Mouse (Mus musculus) liver (tissue): Measurements from ENCODE around the gene Chga.

Source experiments
- DNase-seq: peaks from one replicate; pipeline ENCODE4 v3.0.0-alpha.2; 2020; ENCODE audit warnings: mixed read lengths

Gene Chga

DNA sequence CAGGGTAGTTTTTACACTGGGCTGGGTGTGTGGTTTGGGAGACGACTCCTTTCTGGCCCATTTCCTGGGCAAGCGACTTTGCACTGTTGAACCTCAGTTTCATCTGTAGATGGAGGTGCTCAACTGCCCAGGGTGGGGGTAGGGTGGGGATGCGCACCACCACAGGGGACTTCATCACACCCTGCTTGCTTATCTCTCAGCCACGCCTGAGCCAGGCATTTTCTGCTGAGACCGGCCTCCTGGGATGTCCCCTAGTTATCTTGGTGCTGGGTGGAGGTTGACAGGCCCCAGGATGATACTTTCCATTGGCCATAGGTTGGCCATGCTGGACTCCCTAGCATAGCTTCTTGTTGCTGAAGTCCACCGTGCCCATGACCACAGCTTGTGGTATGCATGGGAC, 10.3 kb downstream of the Chga start:
- DNase-seq: peak; percentile 71

DNA sequence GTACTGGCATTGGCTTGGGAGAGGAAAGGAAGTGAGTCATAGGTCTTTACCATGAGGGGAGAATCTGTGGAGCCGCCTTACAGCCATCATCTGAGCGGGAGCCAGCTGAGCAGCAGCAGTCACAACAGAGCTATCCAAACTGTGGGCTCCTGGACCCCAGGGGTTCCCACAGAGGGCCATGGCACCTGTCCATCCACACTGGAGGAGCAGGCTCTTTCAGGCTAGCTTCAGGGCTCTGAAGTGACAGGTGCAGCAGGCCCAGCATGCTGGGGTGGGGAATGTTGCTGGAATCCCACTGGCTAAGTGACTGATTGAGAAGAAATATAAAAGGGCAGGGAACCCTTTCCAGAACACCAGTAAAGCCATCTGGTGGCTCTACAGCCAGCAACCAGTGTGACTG, 12.2 kb downstream of the Chga start:
- no peak for DNase-seq

DNA sequence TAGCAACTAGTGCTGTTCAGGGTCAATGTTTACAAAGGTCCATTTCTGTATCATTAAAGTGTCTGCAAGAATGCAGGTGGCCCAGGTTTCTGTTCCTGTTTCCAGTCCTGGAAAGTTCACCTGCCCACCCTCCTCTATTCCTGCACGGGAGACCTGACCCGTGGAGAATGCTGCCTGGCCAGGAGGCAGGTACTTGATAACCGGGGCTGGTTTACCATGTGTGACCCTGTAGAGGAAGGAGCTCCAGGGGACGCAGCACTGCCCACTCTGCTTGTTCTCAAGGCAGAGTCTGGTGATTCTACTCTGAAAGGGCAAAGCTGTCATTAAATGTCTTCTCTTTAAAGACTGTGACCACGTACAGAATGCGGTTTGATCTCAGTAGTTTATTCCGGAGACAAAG, 13.4 kb downstream of the Chga start:
- no peak for DNase-seq

DNA sequence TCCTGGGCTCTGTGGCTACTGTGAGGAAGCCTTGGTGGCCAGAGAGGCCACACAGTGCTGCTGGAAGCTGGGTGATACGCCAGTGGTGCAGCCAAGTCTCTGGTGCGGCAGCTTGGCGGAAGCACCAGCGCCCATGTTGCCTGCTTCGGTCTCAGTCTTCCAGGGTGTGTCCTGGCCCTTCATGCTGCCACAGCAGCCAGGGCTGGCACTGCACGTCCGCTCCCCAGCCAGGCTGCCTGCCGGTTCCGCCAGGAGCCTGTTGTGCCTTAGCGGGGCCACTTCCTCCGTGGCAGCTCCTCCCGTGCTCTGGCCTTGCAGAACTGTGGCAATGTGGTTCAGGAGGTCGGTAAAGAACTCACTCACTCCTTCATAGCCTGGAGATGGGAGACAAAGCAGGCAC, 15.3 kb downstream of the Chga start:
- no peak for DNase-seq

DNA sequence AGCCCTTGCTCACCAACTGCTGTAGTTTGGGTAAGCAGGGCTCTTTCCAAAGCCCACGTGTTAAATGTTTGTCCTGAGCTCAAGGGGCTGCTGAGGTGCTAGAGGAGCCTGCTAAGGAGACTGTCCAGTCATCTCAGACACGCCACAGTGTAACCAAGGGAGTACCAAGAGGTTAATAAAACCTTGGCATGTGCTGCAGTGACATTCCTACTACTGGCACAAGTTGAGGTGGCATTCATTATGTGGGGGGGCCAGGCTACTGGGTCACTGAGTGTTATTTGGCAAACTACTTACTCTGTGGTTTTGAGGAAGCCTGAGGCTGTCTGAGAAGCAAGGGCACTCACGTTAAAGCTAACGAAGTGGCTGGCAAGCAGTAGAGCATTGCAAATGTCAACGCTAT, 16.0 kb downstream of the Chga start:
- no peak for DNase-seq

DNA sequence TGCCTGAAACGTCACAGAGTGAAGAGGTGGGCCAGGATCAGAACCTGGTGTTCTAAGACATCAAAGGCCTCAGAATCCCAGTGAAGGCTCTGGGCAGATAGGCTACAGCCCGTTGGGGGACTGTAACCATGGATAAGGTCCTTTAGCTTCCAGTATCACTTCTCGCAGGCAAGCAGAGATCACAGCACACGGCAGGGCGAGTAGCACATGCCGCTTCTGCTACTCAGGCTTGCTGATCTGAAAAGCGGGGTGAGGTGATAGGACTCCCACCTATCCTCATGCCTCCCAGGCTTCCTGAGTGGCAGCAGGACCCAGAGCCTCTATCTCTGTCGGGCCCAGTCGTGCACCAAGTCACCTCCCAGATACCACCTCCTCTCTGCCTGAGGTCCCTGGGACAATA, 16.9 kb downstream of the Chga start:
- no peak for DNase-seq

DNA sequence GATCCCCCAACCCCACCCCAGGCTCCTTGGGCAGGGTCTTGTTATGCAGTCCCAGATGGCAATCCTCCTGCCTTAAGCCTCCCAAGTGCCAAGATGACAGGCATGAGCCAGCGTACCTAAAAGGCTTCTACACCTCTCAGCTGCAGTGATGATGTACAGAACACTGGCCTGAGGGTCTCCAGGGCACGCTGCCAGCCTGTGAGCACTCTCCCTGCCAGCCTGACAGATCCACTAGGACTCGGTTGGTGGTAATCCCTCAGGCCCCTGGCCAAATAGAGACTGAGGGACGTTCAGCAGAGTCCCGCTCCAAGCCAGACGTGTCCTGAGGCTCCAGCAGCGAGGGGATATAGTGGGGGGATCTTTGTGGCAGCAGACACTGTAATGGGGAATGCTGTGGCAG, 18.3 kb downstream of the Chga start:
- DNase-seq: no peak

DNA sequence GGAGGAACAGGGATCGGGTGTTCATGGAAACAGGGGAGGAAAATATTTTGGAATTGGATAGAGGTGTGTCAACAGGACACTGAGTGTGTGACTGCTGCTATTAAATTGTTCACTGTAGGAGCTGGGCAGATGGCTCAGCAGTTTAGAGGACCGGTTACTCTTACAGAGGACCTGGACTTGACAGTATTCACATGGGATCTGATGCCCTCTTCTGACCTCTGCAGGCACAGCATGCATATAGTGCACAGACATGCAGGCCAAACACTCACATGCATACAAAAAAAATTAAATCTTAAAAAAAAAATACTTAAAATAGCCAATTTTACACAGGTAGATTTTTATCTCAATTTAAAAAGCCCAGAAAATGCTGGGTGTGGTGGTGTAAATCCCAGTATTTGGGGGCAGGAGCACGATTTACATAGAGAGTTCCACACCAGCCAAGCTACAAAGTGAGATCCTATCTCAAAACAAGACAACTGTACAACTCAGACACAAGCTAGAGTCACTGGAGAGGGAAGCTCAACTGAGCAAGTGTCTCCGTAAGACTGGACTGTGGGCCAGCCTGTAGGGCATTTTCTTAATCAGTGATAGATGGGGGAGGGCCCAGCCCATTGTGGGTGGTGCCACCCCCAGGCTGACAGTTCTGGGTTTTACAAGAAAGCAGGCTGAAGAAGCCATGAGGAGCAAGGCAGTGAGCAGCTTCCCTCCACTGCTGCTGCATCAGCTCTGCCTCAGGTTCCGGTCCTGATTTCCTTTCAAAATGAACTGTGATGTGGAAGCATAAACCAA, 21.0 kb downstream of the Chga start:
- DNase-seq: peak; percentile 18

DNA sequence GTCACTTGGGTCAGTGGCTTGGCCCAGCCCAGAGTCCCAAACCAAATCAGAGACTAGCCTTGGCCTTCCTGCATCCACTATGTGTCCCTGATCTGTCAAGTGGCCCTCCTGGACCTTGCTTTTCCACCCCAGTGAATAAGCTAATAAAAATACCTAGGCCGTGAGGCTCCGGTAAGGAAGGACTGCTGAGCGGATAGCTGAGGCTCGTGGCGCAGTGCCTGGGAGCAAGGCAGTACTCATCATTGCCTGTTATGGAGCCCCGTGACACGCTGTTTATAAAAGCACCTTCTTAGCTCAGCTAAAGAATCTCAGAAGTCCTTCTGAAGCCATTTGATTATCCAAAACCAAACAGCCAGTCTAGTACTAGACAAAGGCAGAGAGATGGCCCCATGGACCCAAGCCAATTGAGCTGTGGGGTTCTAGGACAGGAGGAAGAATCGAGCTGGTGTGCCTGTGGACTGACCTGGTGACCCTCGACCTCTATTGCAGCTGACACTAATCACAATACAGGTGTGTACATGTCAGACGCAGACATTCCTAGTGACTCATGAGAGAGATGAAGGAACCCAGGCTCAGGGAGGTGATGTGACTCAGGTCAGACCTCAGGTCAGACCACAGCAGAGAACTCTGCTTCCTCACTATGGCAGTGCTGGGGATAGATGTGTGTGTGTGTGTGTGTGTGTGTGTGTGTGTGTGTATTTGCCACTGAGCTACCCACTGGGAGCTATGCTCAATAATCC, 22.1 kb downstream of the Chga start:
- DNase-seq: no peak

DNA sequence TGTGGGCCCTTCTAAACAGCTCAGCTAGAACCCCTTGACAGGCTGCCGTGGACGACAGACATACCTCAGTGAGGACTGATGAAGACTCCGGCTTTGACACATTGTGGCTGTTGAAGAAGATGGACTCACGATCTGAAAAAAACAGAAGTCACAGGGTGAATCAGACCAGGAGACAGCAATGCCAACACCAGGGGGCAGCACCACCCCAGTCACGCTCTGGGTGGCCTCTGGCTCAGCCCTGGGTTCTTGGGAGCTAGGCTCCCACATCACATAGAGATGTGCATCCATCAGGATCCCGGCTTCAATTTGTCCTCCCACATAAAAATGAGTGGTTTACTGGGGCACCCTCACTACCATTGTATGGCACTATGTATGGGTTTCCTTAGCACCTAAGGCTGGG, 24.3 kb downstream of the Chga start:
- peak; percentile 69 for DNase-seq

DNA sequence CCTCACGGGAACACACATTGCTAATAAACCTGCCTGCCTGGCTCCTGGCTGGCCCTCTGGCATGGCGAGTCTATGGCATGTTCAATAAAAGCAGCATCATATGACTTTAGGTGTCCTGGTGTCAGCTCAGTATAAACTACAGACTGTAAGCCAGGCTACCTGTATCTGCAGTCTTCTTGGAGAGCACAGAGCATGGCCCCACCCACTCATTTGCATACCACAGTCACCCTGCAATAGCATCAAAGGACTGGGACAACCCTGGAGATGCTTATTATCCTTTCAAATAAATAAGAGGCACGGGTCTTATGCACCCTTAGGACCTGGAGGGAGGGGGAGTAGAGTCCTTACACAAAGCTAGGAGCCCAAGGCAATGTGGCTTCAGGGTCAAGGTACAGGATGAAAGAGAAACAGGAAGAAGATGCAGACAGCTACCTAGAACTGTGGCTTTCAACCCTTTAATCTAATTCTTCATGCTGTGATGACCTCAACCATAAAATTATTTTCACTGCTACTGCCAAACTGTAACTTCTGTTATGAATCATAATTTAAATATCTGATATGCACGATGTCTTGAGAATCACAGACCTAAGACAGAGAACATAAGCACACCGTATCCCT, 26.9 kb downstream of the Chga start:
- no peak for DNase-seq

DNA sequence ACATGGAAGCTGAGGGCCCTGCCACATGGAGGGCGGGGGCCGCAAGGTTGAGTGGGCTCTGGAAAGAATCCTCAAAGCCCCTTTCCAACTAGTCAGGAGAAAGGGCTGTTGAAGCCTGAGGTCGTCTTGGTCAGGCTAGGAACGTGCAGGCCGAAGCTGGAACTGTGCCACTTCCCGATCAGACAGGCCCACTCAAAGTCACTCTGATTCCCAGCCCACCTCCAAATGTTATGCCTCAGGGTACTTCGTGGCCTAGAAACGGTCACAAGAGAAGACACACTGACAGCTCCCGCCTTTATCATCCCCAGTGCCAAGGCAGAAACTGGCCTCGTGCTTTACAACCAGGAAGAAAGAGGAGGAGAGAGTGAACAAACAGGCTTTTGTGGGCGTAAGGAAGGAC, 27.7 kb downstream of the Chga start:
- DNase-seq: no peak

DNA sequence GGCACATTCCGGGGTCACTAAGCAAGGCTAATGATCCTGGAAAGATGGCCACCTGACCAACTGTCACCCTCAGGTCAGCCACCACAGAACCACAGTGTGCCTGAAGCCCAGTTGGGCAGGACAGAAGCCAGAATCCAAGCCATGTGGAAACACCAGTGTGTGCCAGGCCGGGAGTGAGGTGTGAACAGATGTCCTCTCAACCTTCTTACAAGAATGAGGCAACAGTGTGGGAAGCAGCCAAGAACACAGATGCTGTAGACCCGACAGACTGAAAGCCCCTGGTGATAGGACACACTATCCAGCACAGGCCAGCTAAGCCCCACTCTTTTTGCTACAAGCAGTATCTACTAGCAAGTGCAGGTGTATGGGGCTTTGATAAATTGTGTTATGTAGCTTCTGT, 30.6 kb downstream of the Chga start:
- DNase-seq: no peak

DNA sequence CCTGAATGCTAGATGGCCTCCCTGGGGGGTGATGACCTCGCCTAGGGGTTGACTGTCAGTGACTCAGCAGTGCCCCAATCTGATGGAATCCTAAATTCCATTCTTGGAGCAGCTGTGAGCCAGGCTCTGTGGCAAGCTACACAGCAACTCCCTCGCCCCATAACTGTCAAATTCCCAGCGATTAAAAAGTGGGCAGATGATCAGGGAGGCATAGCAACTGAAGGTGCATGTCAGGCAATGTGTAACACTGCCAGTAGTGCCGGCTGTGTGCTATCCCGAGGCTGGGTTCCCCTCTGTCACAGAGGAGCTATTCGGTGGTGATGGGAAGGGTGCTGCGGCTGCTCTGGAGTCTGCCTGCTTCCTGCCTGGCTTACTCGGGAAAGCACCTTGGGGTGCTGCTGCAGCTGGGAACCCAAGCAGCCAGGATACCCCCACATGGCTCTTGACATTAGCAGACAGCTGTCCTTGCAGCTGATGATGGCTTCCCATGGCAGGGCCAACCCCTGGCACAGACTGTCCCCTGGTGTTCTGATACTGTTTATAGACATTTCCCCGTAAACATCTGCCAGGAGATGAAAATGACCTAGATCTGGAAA, 31.6 kb downstream of the Chga start:
- DNase-seq: no peak

DNA sequence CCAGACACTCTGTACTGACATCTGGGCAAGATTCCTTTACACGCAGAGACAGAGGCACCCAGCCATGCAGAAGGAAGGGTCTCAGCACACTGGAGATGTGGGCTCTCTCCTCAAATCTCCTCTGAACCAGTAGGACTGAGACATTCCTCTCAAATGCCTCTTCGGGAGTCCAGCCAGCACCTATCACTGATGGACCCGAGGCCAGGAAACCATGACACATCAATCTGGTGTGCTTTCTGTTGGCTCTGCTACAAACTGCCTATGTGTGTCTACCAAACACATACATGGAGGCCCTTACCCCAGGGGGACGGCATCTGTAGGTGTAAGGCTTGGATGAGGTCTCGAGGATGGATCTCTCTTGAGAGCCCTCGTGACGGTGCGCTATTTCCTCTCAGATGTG, 32.3 kb downstream of the Chga start:
- no peak for DNase-seq

DNA sequence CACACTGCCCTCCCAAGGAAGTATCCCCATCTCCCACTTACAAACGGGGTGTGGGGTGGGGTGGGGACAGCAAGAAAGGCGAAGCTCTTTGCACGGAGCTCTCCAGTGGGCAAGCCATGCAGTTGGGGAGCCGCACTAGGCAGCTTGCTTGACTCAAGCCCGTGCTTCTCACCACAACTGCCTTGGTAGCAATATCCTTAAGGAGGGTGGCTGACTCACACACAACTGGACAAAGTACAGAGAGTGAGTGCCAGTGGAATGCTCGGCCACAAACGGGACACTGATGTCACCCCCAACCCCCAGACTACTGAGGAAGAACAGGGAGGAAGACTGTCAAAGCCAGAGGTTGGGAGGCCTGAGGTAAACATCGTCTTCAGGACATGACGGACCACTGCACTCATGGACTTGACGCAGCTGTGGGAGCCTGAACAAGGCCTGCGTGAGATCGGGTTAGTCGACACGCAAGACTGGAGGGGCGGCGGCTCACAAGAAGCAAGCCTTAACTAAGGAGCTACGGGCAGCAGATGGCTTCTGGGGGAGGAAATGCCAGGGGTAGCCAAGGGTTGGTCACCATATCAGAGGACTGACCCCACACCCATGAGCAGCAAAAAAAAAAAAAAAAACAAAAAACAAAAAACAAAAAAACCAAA, 36.1 kb downstream of the Chga start:
- DNase-seq: no peak

DNA sequence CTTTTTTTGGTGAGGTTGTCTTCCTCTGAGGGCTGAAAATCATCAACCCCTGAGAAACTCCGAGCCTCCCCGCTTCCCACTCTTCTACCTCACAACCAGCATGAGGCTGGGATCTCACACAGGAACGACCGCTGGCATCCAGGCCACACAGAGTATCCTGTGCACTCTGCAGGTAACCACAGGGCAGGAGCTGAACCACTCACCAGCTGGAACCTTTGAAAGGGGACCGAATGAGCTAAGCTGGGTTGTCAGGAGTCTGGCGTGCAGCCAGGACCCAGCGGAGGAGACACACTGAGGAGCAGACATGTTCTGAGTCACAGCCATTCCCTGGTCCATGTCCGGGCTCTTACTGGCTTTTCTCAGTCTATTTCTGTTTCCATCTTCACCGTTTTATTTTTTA, 38.9 kb downstream of the Chga start:
- DNase-seq: no peak

DNA sequence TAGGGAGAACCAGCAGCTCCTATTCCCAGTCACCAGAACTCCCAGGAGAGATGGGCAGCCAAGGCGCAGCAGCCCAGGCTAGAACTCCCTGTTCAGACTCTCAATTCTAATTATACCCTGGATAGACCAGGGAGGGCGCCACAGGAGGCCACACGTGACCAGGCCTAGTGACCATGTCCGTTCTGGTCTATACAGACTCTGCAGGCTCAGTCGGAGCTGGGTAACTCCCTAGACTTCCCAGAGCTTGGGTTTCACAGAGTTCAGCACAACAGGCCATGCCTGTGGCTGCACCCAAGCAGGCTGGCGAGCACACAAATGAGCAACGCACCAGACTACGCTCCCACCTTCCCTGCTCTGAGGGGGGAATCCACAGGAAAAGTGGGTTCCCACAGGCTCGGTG, 39.9 kb downstream of the Chga start:
- no peak for DNase-seq

DNA sequence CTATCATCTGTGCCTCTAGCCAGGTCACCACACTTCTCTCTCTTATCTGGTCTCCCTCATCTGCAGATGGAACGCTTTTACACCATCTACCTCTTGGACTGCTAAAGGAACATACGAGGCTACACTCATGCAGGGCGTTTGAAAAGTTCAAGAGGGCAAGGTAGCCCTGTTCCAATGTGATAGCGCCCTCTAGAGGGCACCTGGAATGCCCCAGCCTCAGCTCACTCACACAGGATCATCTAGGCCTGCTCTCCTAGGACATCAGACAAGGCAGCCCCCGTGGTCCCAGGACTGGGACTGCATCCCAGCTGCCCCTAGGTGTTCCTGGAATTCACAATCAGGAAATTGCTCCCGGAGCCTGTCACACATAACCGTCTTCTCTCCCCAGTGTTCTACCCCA, 41.6 kb downstream of the Chga start:
- DNase-seq: no peak

DNA sequence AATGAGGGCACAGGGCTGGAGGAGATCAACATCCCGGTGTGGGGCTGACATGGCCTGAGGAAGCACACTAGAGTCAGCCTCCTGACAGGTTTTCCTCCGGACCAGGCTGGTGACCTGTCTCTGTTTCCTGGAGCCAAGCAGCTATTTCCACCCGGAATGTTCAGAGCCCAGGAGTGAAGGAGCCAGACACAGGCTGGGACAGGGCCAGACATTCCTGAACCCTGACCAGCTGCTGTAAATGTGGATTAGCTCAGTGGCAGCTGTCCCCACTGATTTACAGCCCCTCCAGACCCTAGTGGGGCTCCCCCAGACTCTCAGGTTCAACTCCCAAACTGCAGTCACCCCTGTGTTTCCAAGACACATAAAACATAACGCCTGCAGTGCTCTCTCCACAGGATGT, 42.7 kb downstream of the Chga start:
- DNase-seq: no peak

DNA sequence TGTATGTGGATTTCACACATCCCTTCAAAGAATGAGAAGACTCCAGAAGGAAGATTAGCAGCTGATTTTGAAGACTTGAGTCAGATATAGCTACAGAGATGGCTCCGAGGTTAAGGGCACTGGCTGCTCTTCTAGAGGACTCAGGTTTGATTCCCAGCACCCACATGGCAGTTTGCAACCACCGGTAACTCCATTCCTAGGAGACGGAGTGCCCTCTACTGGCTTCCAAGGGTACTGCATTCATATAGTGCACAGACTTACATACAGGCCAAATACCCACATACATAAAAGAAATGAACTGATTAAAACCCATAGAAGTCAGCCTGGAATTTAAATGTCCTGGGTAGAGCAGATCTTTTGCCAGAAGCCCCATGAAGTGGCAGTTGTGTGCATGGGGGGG, 43.8 kb downstream of the Chga start:
- DNase-seq: no peak

DNA sequence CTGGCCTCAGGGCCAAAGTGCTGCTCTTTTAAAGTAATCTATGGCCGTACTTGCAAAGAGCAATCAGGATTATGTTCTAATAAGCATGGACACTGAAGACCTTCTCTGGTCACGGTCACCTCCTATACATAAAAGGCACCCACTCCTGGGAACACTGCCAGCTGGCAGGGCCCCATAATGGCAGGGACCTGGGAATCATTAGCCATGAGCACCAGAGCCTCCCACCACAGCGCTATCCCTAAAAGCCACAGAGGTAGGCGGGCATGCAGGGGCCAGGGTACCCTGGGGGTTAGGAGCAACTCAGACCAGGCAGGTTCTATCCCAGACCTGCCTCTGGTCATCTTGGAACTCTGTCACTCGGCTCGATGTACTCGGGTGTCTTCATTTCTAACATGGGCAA, 45.0 kb downstream of the Chga start:
- no peak for DNase-seq

DNA sequence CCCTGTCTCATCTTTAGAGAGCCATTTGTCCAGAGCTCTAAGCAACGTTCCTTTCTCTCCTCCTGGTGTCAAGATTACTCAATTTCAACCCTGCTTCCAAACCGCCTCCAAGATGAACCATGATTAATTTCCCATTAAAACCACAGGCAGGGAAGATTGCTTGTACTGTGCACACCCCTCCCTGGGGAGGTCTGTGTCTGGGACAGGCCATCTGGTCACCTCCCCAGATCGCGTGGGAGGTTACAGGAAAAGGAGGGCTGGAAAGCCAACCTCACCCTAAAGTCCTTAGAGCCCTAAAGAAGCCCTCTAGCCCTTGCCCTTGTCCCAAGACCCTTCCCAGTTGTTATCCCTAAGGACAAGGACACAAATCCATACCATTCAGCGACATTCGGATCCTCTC, 45.6 kb downstream of the Chga start:
- no peak for DNase-seq
